Mouse (Mus musculus): ENCODE measurements around the gene Haghl. TPM values are rescaled to one million over a fixed set of nuclear protein-coding genes. Genes with fewer than 3 reads are reported as not detected.

Gene Haghl
- polyA plus RNA-seq, 1 experiment from 2014 or later = 51.3 TPM

DNA sequence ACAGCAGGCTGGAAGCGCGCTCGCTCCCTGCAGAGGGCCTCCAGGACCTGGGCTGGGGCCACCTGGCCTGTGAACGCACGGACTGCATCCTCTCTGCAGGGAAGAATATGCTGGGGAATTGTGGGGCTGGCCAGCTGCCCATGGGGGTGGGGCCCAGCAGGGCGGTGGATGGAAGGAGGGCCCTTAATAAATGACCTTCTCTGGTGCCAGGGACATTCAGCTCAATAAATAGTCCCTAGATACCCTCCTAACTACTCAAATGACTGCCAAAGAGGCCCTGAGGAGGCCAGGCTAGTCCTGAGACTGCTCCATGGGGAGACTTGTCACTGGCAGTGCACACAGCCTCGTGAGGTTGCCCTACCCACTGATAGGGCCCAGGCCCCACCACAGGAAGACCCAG is 2.4 kb downstream of the Haghl start:
- H3K9ac ChIP-seq = peak overlapping the region; percentile 90
- WGBS = 66% methylated on average over 7 of the region's 7 CpGs
- H3K27ac ChIP-seq (replicated peaks) = peak overlapping the region; percentile 21
- H3K27me3 ChIP-seq (replicated peaks) = no peaks in the 10 kb centered on the region
- no peaks in the 10 kb centered on the region for H3K9me3 ChIP-seq
- no peak overlapping the region for H3K4me2 ChIP-seq
- ATAC-seq (ENCODE audit: extremely low read depth, insufficient number of reproducible peaks, low FRiP score, low TSS enrichment) = no peak
- H3K4me3 ChIP-seq = no peak overlapping the region
- peaks cover 72% of the 10 kb centered on the region for H3K36me3 ChIP-seq
- peaks cover 31% of the 10 kb centered on the region for H3K4me1 ChIP-seq

DNA sequence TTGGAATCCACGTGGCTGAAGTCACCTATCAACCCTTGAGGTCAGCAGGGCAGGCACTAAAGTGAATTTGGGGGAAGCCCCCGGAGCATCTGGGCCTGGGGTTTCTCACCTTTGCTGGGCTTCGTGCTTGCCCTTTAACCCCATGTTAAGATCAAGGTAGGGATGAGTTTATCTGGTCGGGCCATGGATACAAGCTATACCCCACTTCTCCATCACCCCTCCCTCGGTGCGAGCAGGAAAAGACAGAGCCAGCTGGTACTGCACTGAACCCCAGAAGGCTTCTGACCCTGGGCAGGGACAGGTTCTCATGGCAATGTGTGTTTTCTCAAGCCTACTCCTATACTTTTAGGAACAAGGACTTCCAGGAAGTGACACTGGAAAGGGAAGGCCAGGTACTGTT is 4.1 kb downstream of the Haghl start:
- no peak overlapping the region for H3K4me3 ChIP-seq
- peaks cover 31% of the 10 kb centered on the region for H3K4me1 ChIP-seq
- peaks cover 75% of the 10 kb centered on the region for H3K36me3 ChIP-seq
- no peak overlapping the region for H3K27ac ChIP-seq (replicated peaks)
- no peaks in the 10 kb centered on the region for H3K9me3 ChIP-seq
- no peak overlapping the region for H3K9ac ChIP-seq
- H3K4me2 ChIP-seq = no peak overlapping the region
- WGBS = 75% methylated on average over 6 of the region's 6 CpGs
- H3K27me3 ChIP-seq (replicated peaks) = no peaks in the 10 kb centered on the region
- ATAC-seq (ENCODE audit: extremely low read depth, insufficient number of reproducible peaks, low FRiP score, low TSS enrichment) = no peak

DNA sequence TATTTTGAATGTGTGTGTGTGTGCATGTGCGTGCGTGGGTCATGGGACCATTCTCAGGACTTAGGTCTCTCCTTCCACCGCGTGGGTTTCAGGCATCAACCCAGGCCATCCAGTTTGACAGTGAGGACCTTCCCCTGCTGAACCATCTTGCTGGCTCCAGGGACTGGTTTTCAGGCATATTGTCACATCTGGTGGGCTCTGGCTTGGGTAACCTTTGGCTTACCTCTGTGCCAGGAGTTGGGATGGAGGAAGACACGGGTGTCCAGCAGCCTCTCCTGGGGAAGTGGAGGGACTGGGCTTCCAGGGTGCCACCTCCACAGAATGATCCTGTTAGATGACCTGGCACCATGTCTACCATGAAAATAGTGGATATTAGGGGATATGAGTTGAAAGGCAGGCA is 7.5 kb downstream of the Haghl start:
- Histone ChIP-seq H3K9me3 (no peaks in the 10 kb centered on the region), H3K27ac (replicated peaks) (no peak overlapping the region), H3K27me3 (replicated peaks) (no peaks in the 10 kb centered on the region), H3K36me3 (peaks cover 65% of the 10 kb centered on the region), H3K4me3 (no peak overlapping the region), H3K4me1 (peaks cover 19% of the 10 kb centered on the region), H3K4me2 (no peak overlapping the region), H3K9ac (no peak overlapping the region)
- 91% methylated on average over 5 of the region's 5 CpGs for WGBS
- no peak for ATAC-seq (ENCODE audit: extremely low read depth, insufficient number of reproducible peaks, low FRiP score, low TSS enrichment)

GRCm38 (mm10) chr17:25775318-25776062 is 10.0 kb downstream of the Haghl start:
- Histone ChIP-seq H3K36me3 (peaks cover 40% of the 10 kb centered on the region), H3K4me1 (peaks cover 15% of the 10 kb centered on the region), H3K9me3 (no peaks in the 10 kb centered on the region), H3K4me3 (no peak overlapping the region), H3K27me3 (replicated peaks) (no peaks in the 10 kb centered on the region; the same call in 1 of the 2 replicates), H3K27ac (replicated peaks) (no peak overlapping the region), H3K9ac (no peak overlapping the region), H3K4me2 (no peak overlapping the region)
- ATAC-seq (ENCODE audit: extremely low read depth, insufficient number of reproducible peaks, low FRiP score, low TSS enrichment) = no peak
- WGBS = 78% methylated on average over 10 of the region's 10 CpGs

DNA sequence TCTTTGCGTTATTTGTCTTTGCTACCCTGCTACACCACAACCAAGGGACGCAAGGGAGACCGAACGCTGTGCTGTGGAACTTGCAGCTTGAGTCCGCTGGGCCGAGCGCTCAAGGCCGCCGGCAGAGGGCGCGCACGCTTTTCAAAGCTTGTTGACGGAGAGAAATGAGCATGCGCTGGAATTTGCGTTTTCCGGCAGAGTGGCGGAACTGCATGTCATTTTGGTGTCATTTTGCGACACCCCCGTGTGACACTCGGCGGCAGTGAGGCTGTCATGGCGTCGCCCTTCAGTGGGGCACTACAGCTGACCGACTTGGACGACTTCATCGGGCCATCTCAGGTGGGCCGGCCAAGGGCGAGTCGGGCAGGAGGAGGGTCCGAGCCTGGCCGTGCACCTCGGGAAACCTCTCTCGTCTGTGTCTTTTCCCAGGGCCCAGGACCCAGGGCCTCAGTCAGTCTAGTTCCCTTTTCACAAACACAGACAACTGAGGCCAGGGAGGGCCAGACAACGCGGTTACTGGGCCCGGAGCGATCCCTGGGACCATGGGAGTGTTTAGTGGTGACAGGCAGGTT is 11.8 kb downstream of the Haghl start, which contains the start of gene Narfl:
Narfl (plus strand) TSS at position 228 of the 572 bp plus-strand sequence.
- H3K27ac ChIP-seq (replicated peaks) = peak within 1 kb of the TSS; percentile 55; the same call in 1 of the 2 replicates

GRCm38 (mm10) chr17:25769331-25769730 is 16.1 kb downstream of the Haghl start:
- H3K4me3 ChIP-seq = no peak overlapping the region
- no peak overlapping the region for H3K4me2 ChIP-seq
- WGBS = 47% methylated on average over 9 of the region's 9 CpGs
- H3K36me3 ChIP-seq = no peaks in the 10 kb centered on the region
- H3K27ac ChIP-seq (replicated peaks) = no peak overlapping the region
- ATAC-seq (ENCODE audit: extremely low read depth, insufficient number of reproducible peaks, low FRiP score, low TSS enrichment) = no peak
- H3K9ac ChIP-seq = no peak overlapping the region
- H3K9me3 ChIP-seq = no peaks in the 10 kb centered on the region
- H3K4me1 ChIP-seq = peaks cover 7% of the 10 kb centered on the region
- peaks cover 39% of the 10 kb centered on the region for H3K27me3 ChIP-seq (replicated peaks)

More for the DNA sequence above, 11.8 kb downstream of the Haghl start, which contains the start of gene Narfl:
- Histone ChIP-seq H3K4me1 (peaks cover 15% of the 10 kb centered on the region), H3K36me3 (peaks cover 22% of the 10 kb centered on the region), H3K4me2 (peak within 1 kb of the TSS; percentile 90), H3K27me3 (replicated peaks) (peaks cover 14% of the 10 kb centered on the region), H3K4me3 (peak within 1 kb of the TSS; percentile 91), H3K9ac (peak within 1 kb of the TSS; percentile 97), H3K9me3 (no peaks in the 10 kb centered on the region)
- peak; percentile 77 for ATAC-seq (ENCODE audit: extremely low read depth, insufficient number of reproducible peaks, low FRiP score, low TSS enrichment)
- under 1% methylated on average over 37 of the region's 37 CpGs for WGBS

- no peak for ATAC-seq (ENCODE audit: extremely low read depth, insufficient number of reproducible peaks, low FRiP score, low TSS enrichment)
- no peaks in the 10 kb centered on the region for H3K4me1 ChIP-seq
- no peaks in the 10 kb centered on the region for H3K36me3 ChIP-seq
- H3K9me3 ChIP-seq = no peaks in the 10 kb centered on the region
- H3K4me2 ChIP-seq = no peak overlapping the region
- H3K4me3 ChIP-seq = no peak overlapping the region
- WGBS = 55% methylated on average over 5 of the region's 5 CpGs
- no peak overlapping the region for H3K27ac ChIP-seq (replicated peaks)
- H3K9ac ChIP-seq = no peak overlapping the region
- peaks cover 39% of the 10 kb centered on the region for H3K27me3 ChIP-seq (replicated peaks)
These were observed 19.6 kb downstream of the Haghl start for GRCm38 (mm10) chr17:25765886-25766285.

DNA sequence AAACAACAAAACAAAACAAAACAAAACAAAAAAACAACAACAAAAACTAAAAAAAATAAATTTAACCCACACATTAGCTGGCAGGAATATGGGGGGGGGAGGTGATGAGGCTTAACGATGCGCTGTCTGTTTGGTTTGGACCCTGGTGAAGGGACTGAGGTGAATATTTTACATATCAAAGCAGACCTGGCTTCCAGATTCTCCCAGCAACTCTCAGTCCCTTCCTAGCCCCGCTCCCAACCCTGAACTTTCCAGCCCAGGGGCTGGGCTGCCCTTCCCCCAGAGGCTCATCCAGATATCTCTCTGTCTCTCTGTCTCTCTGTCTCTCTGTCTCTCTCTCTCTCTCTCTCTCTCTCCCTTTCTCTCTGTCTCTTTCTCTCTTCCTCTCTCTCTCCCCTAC is 22.9 kb downstream of the Haghl start:
- Histone ChIP-seq H3K4me2 (no peak overlapping the region), H3K36me3 (no peaks in the 10 kb centered on the region), H3K4me3 (no peak overlapping the region), H3K9ac (no peak overlapping the region), H3K9me3 (no peaks in the 10 kb centered on the region), H3K27me3 (replicated peaks) (peaks cover 36% of the 10 kb centered on the region), H3K27ac (replicated peaks) (no peak overlapping the region), H3K4me1 (no peaks in the 10 kb centered on the region)
- ATAC-seq (ENCODE audit: extremely low read depth, insufficient number of reproducible peaks, low FRiP score, low TSS enrichment) = no peak
- 33% methylated on average over 3 of the region's 3 CpGs for WGBS

DNA sequence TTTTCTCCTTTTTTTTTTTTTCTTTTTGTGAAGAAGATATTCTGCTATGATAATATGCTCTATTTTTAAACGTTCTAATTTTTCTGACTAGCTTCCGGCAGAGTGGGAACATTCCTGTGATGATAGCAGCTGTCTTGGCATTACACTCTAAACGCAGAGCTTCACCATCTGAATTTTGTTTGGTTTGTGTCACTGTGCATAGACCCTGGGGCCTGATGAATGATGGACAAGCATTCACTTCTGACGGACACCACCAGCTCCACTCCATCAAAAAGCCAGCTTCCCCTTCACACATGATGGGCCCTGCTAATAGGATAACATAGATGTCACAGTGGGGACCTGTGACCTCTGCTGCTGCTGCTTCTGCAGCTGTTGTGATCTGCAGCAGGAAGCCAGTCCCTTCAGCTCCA is 23.9 kb downstream of the Haghl start:
- H3K9me3 ChIP-seq = no peaks in the 10 kb centered on the region
- 24% methylated on average over 4 of the region's 4 CpGs for WGBS
- H3K27me3 ChIP-seq (replicated peaks) = peaks cover 29% of the 10 kb centered on the region; the same call in 1 of the 2 replicates
- 0 out of 2 replicates have a peak, but pooled peaks cover 2% of the 10 kb centered on the region for H3K4me1 ChIP-seq
- no peak for ATAC-seq (ENCODE audit: extremely low read depth, insufficient number of reproducible peaks, low FRiP score, low TSS enrichment)
- no peak overlapping the region for H3K27ac ChIP-seq (replicated peaks)
- H3K4me3 ChIP-seq = no peak overlapping the region
- H3K9ac ChIP-seq = no peak overlapping the region; the same call in 1 of the 2 replicates
- H3K4me2 ChIP-seq = no peak overlapping the region
- H3K36me3 ChIP-seq = no peaks in the 10 kb centered on the region

DNA sequence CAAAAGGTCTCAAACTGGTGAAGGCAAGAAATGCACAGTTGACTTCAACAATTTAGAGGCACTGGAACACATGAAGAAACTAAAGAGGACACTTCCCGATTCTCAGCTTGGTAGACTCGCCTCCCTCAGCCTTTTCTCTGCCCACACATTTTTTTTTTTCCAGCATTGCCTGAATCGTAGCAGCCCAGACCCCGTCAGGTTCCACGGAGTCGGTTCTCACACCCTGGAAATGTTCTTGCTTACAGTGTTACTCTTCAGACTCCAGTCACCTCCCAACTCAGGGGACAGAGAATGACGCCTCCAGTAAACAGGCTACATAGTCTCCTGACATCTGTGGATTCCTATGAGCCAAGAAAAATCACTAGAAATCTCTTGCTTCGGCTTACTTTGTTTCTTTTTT is 25.3 kb downstream of the Haghl start:
- 64% methylated on average over 8 of the region's 8 CpGs for WGBS
- ATAC-seq (ENCODE audit: extremely low read depth, insufficient number of reproducible peaks, low FRiP score, low TSS enrichment) = no peak

DNA sequence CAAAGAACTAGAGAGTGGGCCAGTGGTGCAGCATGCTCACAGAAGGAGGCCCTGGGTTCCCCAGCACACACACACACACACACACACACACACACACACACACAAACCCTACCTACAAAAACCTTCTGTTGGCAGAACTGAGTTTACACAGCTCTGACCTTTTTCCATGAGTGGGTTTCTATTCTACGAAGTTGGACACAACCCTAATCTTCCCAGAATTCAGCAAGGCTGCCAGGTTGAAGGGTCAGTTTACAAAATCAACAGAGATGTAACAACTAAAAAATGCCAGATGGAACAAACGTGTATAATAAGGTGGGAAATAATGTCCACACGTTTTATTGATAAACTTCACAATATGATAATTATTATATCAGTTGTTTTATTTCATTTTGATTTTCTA is 27.8 kb downstream of the Haghl start:
- Histone ChIP-seq H3K9ac (no peak overlapping the region), H3K4me3 (no peak overlapping the region), H3K27me3 (replicated peaks) (peaks cover 28% of the 10 kb centered on the region; the same call in 1 of the 2 replicates), H3K4me1 (peaks cover 15% of the 10 kb centered on the region), H3K27ac (replicated peaks) (peak overlapping the region; percentile 32; the same call in 1 of the 2 replicates), H3K9me3 (no peaks in the 10 kb centered on the region), H3K36me3 (no peaks in the 10 kb centered on the region), H3K4me2 (no peak overlapping the region)
- 56% methylated on average over 3 of the region's 3 CpGs for WGBS
- no peak for ATAC-seq (ENCODE audit: extremely low read depth, insufficient number of reproducible peaks, low FRiP score, low TSS enrichment)

More for the DNA sequence above, 25.3 kb downstream of the Haghl start:
- Histone ChIP-seq H3K27ac (replicated peaks) (no peak overlapping the region), H3K4me3 (no peak overlapping the region), H3K4me2 (no peak overlapping the region), H3K27me3 (replicated peaks) (peaks cover 24% of the 10 kb centered on the region; the same call in 1 of the 2 replicates), H3K9me3 (no peaks in the 10 kb centered on the region), H3K9ac (no peak overlapping the region), H3K4me1 (peaks cover 15% of the 10 kb centered on the region), H3K36me3 (no peaks in the 10 kb centered on the region)

All from heart, embryonic 13.5 days (tissue).